Mouse (Mus musculus) gastrocnemius, adult 2 months (tissue): ENCODE measurements around the gene Cib4. TPM values are rescaled to one million over a fixed set of nuclear protein-coding genes. Genes with fewer than 3 reads are reported as not detected.

Experiments
- DNase-seq: peaks from one replicate; pipeline ENCODE4 v3.0.0; 2022
- H3K27ac ChIP-seq: fragments of 200-600 bp; 2 replicates; pipeline ENCODE4 v1.8.1; 2022; ENCODE audit warnings: mild to moderate bottlenecking
- H3K4me3 ChIP-seq: fragments of 200-600 bp; 2 replicates; pipeline ENCODE4 v1.8.1; 2022; ENCODE audit warnings: mild to moderate bottlenecking, moderate library complexity
- CTCF ChIP-seq: fragments of 200-600 bp; IDR thresholded peaks from 2 replicates; pipeline ENCODE4 v1.8.1; 2022; ENCODE audit warnings: antibody characterized with exemption, mild to moderate bottlenecking, moderate library complexity
- intact Hi-C: fragments of 180-260 bp; cut with DNase I; formaldehyde crosslinking; loops from one replicate; pipeline ENCODE4 v1.15.1; 2025
- total RNA-seq, 2 experiments: library from RNA; stranded (reverse); gene quantifications; 2 replicates each; pipeline ENCODE4 v1.2.3; 2021

Gene Cib4
- total RNA-seq, 2 experiments from 2014 or later, result not detected

GRCm38 (mm10) chr5:30587101-30587500 lies 41.5 kb upstream of the Cib4 start:
- DNase-seq, result no peak
- no peak overlapping the region for H3K27ac ChIP-seq
- TF ChIP-seq CTCF, result no peak
- no peak overlapping the region for H3K4me3 ChIP-seq
- intact Hi-C loops, result no loop called here

- intact Hi-C loops, result no loop called here
- Histone ChIP-seq H3K4me3 (no peak overlapping the region), H3K27ac (no peak overlapping the region)
- no peak for DNase-seq
- TF ChIP-seq CTCF, result no peak
Measured at GRCm38 (mm10) chr5:30586616-30587015, 41.0 kb upstream of the Cib4 start.

GRCm38 (mm10) chr5:30582017-30582416 lies 36.4 kb upstream of the Cib4 start:
- H3K4me3 ChIP-seq, result no peak overlapping the region
- no peak overlapping the region for H3K27ac ChIP-seq
- intact Hi-C loops, result no loop called here
- DNase-seq, result no peak
- no peak for TF ChIP-seq CTCF

GRCm38 (mm10) chr5:30580725-30581124 lies 35.1 kb upstream of the Cib4 start:
- intact Hi-C loops, result no loop called here
- H3K4me3 ChIP-seq, result no peak overlapping the region
- TF ChIP-seq CTCF, result no peak
- no peak overlapping the region for H3K27ac ChIP-seq
- no peak for DNase-seq

- TF ChIP-seq CTCF, result no peak
- H3K4me3 ChIP-seq, result no peak overlapping the region
- DNase-seq, result no peak
- intact Hi-C loops, result no loop called here
- no peak overlapping the region for H3K27ac ChIP-seq
Measured at GRCm38 (mm10) chr5:30578445-30579080, 32.9 kb upstream of the Cib4 start.

- DNase-seq, result no peak
- no peak overlapping the region for H3K27ac ChIP-seq
- intact Hi-C loops, result no loop called here
- TF ChIP-seq CTCF, result no peak
- H3K4me3 ChIP-seq, result no peak overlapping the region
Measured at GRCm38 (mm10) chr5:30577654-30578310, 32.1 kb upstream of the Cib4 start.

GRCm38 (mm10) chr5:30577251-30577650 lies 31.6 kb upstream of the Cib4 start:
- no peak overlapping the region for H3K4me3 ChIP-seq
- no peak for TF ChIP-seq CTCF
- intact Hi-C loops, result no loop called here
- DNase-seq, result no peak
- H3K27ac ChIP-seq, result no peak overlapping the region

GRCm38 (mm10) chr5:30576233-30576632 lies 30.6 kb upstream of the Cib4 start:
- no peak for DNase-seq
- intact Hi-C loops, result no loop called here
- Histone ChIP-seq H3K27ac (no peak overlapping the region), H3K4me3 (no peak overlapping the region)
- TF ChIP-seq CTCF, result no peak

- intact Hi-C loops, result no loop called here
- H3K27ac ChIP-seq, result no peak overlapping the region
- no peak for DNase-seq
- H3K4me3 ChIP-seq, result no peak overlapping the region
- no peak for TF ChIP-seq CTCF
Measured at GRCm38 (mm10) chr5:30574367-30574766, 28.7 kb upstream of the Cib4 start.

GRCm38 (mm10) chr5:30571820-30572219 lies 26.2 kb upstream of the Cib4 start:
- no peak for TF ChIP-seq CTCF

GRCm38 (mm10) chr5:30568479-30568878 lies 22.8 kb upstream of the Cib4 start:
- Histone ChIP-seq H3K4me3 (no peak overlapping the region), H3K27ac (no peak overlapping the region)
- TF ChIP-seq CTCF, result no peak
- DNase-seq, result no peak
- intact Hi-C loops, result no loop called here

More at GRCm38 (mm10) chr5:30571820-30572219, 26.2 kb upstream of the Cib4 start:
- Histone ChIP-seq H3K27ac (no peak overlapping the region), H3K4me3 (no peak overlapping the region)
- no peak for DNase-seq
- intact Hi-C loops, result no loop called here

GRCm38 (mm10) chr5:30559986-30560493 lies 14.4 kb upstream of the Cib4 start:
- intact Hi-C loops, result no loop called here
- no peak for DNase-seq
- Histone ChIP-seq H3K27ac (no peak overlapping the region), H3K4me3 (no peak overlapping the region)
- TF ChIP-seq CTCF, result no peak

- Histone ChIP-seq H3K4me3 (no peak overlapping the region), H3K27ac (no peak overlapping the region)
- no peak for TF ChIP-seq CTCF
- no peak for DNase-seq
- intact Hi-C loops, result no loop called here
Measured at GRCm38 (mm10) chr5:30559421-30559820, 13.8 kb upstream of the Cib4 start.

GRCm38 (mm10) chr5:30556284-30556683 lies 10.6 kb upstream of the Cib4 start:
- H3K4me3 ChIP-seq, result no peak overlapping the region
- TF ChIP-seq CTCF, result no peak
- intact Hi-C loops, result no loop called here
- no peak for DNase-seq
- H3K27ac ChIP-seq, result no peak overlapping the region
